In genomic region chr8:83152470-83152869, GRCm38 (mm10) we compare ENCODE assay signal across 26 mouse cellular contexts. TPM values are rescaled to one million over a fixed set of nuclear protein-coding genes. Genes with fewer than 3 reads are reported as not detected.
DNase-seq lines count a peak whose midpoint lies in the region; ATAC-seq lines count a peak whose summit lies in the region.
"Had no signal": no experiment of that assay in that cellular context is flagged by ENCODE, and none has a peak within 500 bp of the region (broad histone marks: within the 10 kb centered on the region; RNA-seq: fewer than 3 reads in every experiment).

No protein-coding gene starts in this region.

- intact Hi-C loops in heart, postnatal 25 days (cut with DNase I): no loop called here
- intact Hi-C loops in left cerebral cortex, postnatal 25 days (cut with DNase I): no loop called here

- peak; percentile 88 for DNase-seq in heart, adult 11 months
- DNase-seq in heart, postnatal 25 days (ENCODE audit: low spot score): no peak
- peak; percentile 29 to 39 for DNase-seq in spleen, adult 18-20 months
- DNase-seq in spleen, adult 12 weeks (ENCODE audit: low spot score): no peak
- peak; percentile 42 for DNase-seq in brain, adult 2 months (ENCODE audit: low read depth, low spot score)
- DNase-seq in left cerebral cortex, postnatal 25 days (ENCODE audit: low spot score in 2 of 2): no peak
- DNase-seq in layer of hippocampus, postnatal 10 days (ENCODE audit: low spot score in 2 of 2): no peak
- DNase-seq: adrenal gland, adult 2 months; adrenal gland, postnatal 36 days; cerebellum, adult 2 months; cerebellum, postnatal 14 days; gastrocnemius, postnatal 25 days; heart, adult 2 months; kidney, adult 8-10 months; kidney, postnatal 4 days; retina, postnatal 1 day; right cerebral cortex, postnatal 14 days; thymus, postnatal 14 days had no signal

- 0 out of 2 replicates have a peak, but pooled peaks have one; percentile 13 for ATAC-seq in neutrophil, adult 5-6 weeks (ENCODE audit: extremely low read depth, insufficient number of reproducible peaks, low FRiP score, poor library complexity, severe bottlenecking)
- ATAC-seq: forebrain, embryonic 13.5 days; hindbrain, postnatal 0 days; intestine, embryonic 15.5 days; lung, postnatal 0 days; midbrain, embryonic 13.5 days had no signal

RNA-seq across cellular contexts. Expression of gene Tbc1d9, which starts 12.7 kb away (rescaled TPM):
- 1 to 10 TPM; 2.1 to 2.8 TPM for total RNA-seq in heart, postnatal 25 days (2021)
- total RNA-seq in neutrophil, adult 5-6 weeks (2017): 2.3 and 2.6 TPM in 2 replicates
- total RNA-seq in left cerebral cortex, postnatal 25 days (2021): 100 to 1,000 TPM in 1 of 2 experiments, 10 to 100 TPM in 1; 98.7 to 106 TPM
- total RNA-seq in layer of hippocampus, postnatal 10 days (2021): 100 to 1,000 TPM in 1 of 2 experiments, 10 to 100 TPM in 1; 95.9 to 103 TPM

RNA-seq across cellular contexts. Expression of gene Gm10645, which starts 13.5 kb away (rescaled TPM):
- under 1 TPM in 1 of 2 experiments, not detected in 1; 0.23 TPM for total RNA-seq in heart, postnatal 25 days (2021)
- 0.98 and 1.2 TPM in 2 replicates for total RNA-seq in neutrophil, adult 5-6 weeks (2017)
- total RNA-seq in left cerebral cortex, postnatal 25 days (2021): 1 to 10 TPM; 1.6 to 3.0 TPM
- 1 to 10 TPM; 1.4 to 1.7 TPM for total RNA-seq in layer of hippocampus, postnatal 10 days (2021)
- total RNA-seq: gastrocnemius, adult 18-20 months; gastrocnemius, postnatal 25 days; liver, adult 2 months had no signal

Comparison
In these comparisons a context has a peak if more than half of its experiments do, and no peak if none do; other contexts are left out.
1. DNase-seq: peak in heart, adult 11 months (single experiment), spleen, adult 18-20 months (2 of 2) and brain, adult 2 months (single experiment); none in heart, postnatal 25 days (single experiment), spleen, adult 12 weeks (single experiment), left cerebral cortex, postnatal 25 days (0 of 2) and layer of hippocampus, postnatal 10 days (0 of 2).
2. RNA of gene Tbc1d9, which starts 12.7 kb away (total RNA-seq): 98.7 to 106 TPM in left cerebral cortex, postnatal 25 days and 95.9 to 103 TPM in layer of hippocampus, postnatal 10 days; 2.1 to 2.8 TPM in heart, postnatal 25 days and 2.3 to 2.6 TPM in neutrophil, adult 5-6 weeks; every median in the first group is over 10 times any median in the second.